Mouse (Mus musculus) yolk sac, embryonic 10.5 days (tissue): Measurements from ENCODE around the gene Gm21962.

Experiments
- DNase-seq: peaks from one replicate; pipeline ENCODE4 v3.0.0-alpha.2; 2017; ENCODE audit warnings: low spot score

The Gm21962 gene

GRCm38 (mm10) chr3:137716573-137717157, 45.3 kb downstream of the Gm21962 start:
- no peak for DNase-seq
